Mouse (Mus musculus) stomach, embryonic 14.5 days (tissue): ENCODE results near the gene Fjx1. TPM values are rescaled to one million over a fixed set of nuclear protein-coding genes. Genes with fewer than 3 reads are reported as not detected.
A peak's percentile ranks its signal among the peaks of the same experiment; 100 is the strongest.

Experiments
- ATAC-seq: fragments of 200-750 bp; cut with Nextera tagmentation; 2 replicates; pipeline ENCODE4 v1.8.0; 2017; ENCODE audit warnings: low read depth, moderate TSS enrichment; ENCODE audit not compliant: insufficient number of reproducible peaks, insufficient read depth, low FRiP score
- H3K27ac ChIP-seq: fragments of 300-500 bp; sonication (generic); 2 replicates; pipeline ENCODE4 v1.5.1; 2014; ENCODE audit warnings: mild to moderate bottlenecking, low read length, moderate library complexity, mixed read lengths
- H3K27me3 ChIP-seq: fragments of 300-500 bp; sonication (generic); 2 replicates; pipeline ENCODE4 v1.6.1; 2014; ENCODE audit warnings: low read length, control low read depth, mixed read lengths; ENCODE audit not compliant: control insufficient read depth, insufficient read depth
- H3K36me3 ChIP-seq: fragments of 300-500 bp; sonication (generic); 2 replicates; pipeline ENCODE4 v1.6.1; 2014; ENCODE audit warnings: mild to moderate bottlenecking, control low read depth, low read length, moderate library complexity, mixed read lengths; ENCODE audit not compliant: control insufficient read depth, insufficient read depth
- H3K4me1 ChIP-seq: fragments of 300-500 bp; sonication (generic); 2 replicates; pipeline ENCODE4 v1.6.1; 2014; ENCODE audit warnings: low read length, control low read depth, mixed read lengths; ENCODE audit not compliant: control insufficient read depth, insufficient read depth
- H3K4me2 ChIP-seq: fragments of 300-500 bp; sonication (generic); replicated peaks from 2 replicates; pipeline ENCODE4 v1.6.1; 2014; ENCODE audit warnings: low read depth, low read length, control low read depth
- H3K4me3 ChIP-seq: fragments of 300-500 bp; sonication (generic); 2 replicates; pipeline ENCODE4 v1.5.1; 2014; ENCODE audit warnings: low read depth, low read length, control low read depth
- H3K9ac ChIP-seq: fragments of 300-500 bp; sonication (generic); replicated peaks from 2 replicates; pipeline ENCODE4 v1.6.1; 2014; ENCODE audit warnings: low read depth, mild to moderate bottlenecking, control low read depth, low read length, moderate library complexity, mixed read lengths
- H3K9me3 ChIP-seq: fragments of 300-500 bp; sonication (generic); 2 replicates; pipeline ENCODE4 v1.6.1; 2016; ENCODE audit warnings: low read depth, low read length, control low read depth; ENCODE audit not compliant: control insufficient read depth
- WGBS: fragments of 180-500 bp; shearing (Covaris S2); extraction: QIAGEN DNeasy Blood & Tissue Kit; methylation state at CpG from one replicate; pipeline ENCODE4 v1.1.7; 2014; 5-methylcytosine and 5-hydroxymethylcytosine counted together
- polyA plus RNA-seq: library from polyadenylated mRNA; unstranded; fragments of >200 nt; fragmentation: Nextera tagmentation; extraction: Ambion mirVana; gene quantifications from 2 replicates; pipeline ENCODE4 v1.2.1, GENCODE M21; 2014

Fjx1 gene
- polyA plus RNA-seq, 1 experiment from 2014 or later = 6.3 TPM

GRCm38 (mm10) chr2:102407363-102408184 is 44.7 kb downstream of the Fjx1 start, which contains the start of gene Trim44:
Gene Trim44, minus strand, starts transcription at chr2:102407828.
- no peaks in the 10 kb centered on the region for H3K36me3 ChIP-seq
- H3K4me2 ChIP-seq = peak within 1 kb of the TSS; percentile 33
- H3K27me3 ChIP-seq = no peaks in the 10 kb centered on the region
- 18% methylated on average over 14 of the region's 14 CpGs for WGBS
- H3K27ac ChIP-seq = no peak within 1 kb of the TSS
- no peak within 1 kb of the TSS; the same call in 1 of the 2 replicates for H3K4me3 ChIP-seq
- no peak within 1 kb of the TSS for H3K9ac ChIP-seq
- H3K9me3 ChIP-seq = no peaks in the 10 kb centered on the region
- peaks cover 20% of the 10 kb centered on the region; the same call in 1 of the 2 replicates for H3K4me1 ChIP-seq
- ATAC-seq = peak; percentile 35; the same call in 1 of the 2 replicates

- Histone ChIP-seq H3K9ac (no peak overlapping the region), H3K4me1 (peaks cover 20% of the 10 kb centered on the region; the same call in 1 of the 2 replicates), H3K36me3 (no peaks in the 10 kb centered on the region), H3K27me3 (no peaks in the 10 kb centered on the region), H3K4me2 (peak overlapping the region; percentile 33), H3K27ac (no peak overlapping the region), H3K9me3 (no peaks in the 10 kb centered on the region), H3K4me3 (no peak overlapping the region)
- 53% methylated on average over 4 of the region's 4 CpGs for WGBS
- peak; percentile 48; the same call in 1 of the 2 replicates for ATAC-seq
Observed at GRCm38 (mm10) chr2:102406324-102407304, 45.7 kb downstream of the Fjx1 start.

DNA sequence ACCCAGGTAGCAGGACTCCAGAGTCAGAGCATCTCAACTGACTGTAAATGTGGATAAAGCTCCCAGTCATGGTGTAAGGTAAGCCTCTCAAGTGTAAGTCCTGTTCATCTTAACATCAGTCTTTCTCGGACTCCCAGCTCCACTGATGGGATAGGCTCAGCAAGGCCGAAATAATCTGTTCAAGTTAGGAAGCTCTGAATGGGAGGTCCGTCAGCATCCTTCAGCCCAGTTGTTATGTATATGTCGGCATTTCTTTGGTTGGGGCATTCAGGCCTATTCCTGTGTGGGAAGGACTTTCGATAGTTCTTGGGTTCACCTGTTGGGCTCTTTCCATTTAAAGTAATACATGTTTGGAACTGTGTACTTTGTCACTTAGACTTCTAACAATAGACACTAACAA is 48.3 kb downstream of the Fjx1 start:
- no peaks in the 10 kb centered on the region for H3K9me3 ChIP-seq
- ATAC-seq = no peak
- WGBS = 86% methylated on average over 5 of the region's 5 CpGs

GRCm38 (mm10) chr2:102403306-102403705 is 49.0 kb downstream of the Fjx1 start:
- no peak for ATAC-seq
- Histone ChIP-seq H3K4me2 (no peak overlapping the region), H3K9me3 (no peaks in the 10 kb centered on the region), H3K4me1 (peaks cover 30% of the 10 kb centered on the region; the same call in 1 of the 2 replicates), H3K36me3 (no peaks in the 10 kb centered on the region), H3K9ac (no peak overlapping the region), H3K4me3 (no peak overlapping the region), H3K27ac (no peak overlapping the region), H3K27me3 (no peaks in the 10 kb centered on the region)
- WGBS = 84% methylated on average over 4 of the region's 4 CpGs

More for the DNA sequence above, 48.3 kb downstream of the Fjx1 start:
- Histone ChIP-seq H3K36me3 (no peaks in the 10 kb centered on the region), H3K9ac (no peak overlapping the region), H3K4me3 (no peak overlapping the region), H3K27me3 (no peaks in the 10 kb centered on the region), H3K27ac (no peak overlapping the region), H3K4me2 (no peak overlapping the region), H3K4me1 (peaks cover 30% of the 10 kb centered on the region; the same call in 1 of the 2 replicates)

- Histone ChIP-seq H3K9ac (peak overlapping the region; percentile 79), H3K36me3 (no peaks in the 10 kb centered on the region), H3K9me3 (no peaks in the 10 kb centered on the region), H3K27ac (peak overlapping the region; percentile 94), H3K27me3 (no peaks in the 10 kb centered on the region), H3K4me2 (peak overlapping the region; percentile 81), H3K4me3 (peak overlapping the region; percentile 69), H3K4me1 (peaks cover 11% of the 10 kb centered on the region; the same call in 1 of the 2 replicates)
- ATAC-seq = no peak
- WGBS = 14% methylated on average over 6 of the region's 6 CpGs
Observed at GRCm38 (mm10) chr2:102401352-102401692, 51.0 kb downstream of the Fjx1 start.

GRCm38 (mm10) chr2:102400605-102401351 is 51.5 kb downstream of the Fjx1 start:
- WGBS = under 1% methylated on average over 87 of the region's 94 CpGs

GRCm38 (mm10) chr2:102399864-102400604 is 52.3 kb downstream of the Fjx1 start:
- Histone ChIP-seq H3K27me3 (no peaks in the 10 kb centered on the region), H3K27ac (peak overlapping the region; percentile 94), H3K4me3 (peak overlapping the region; percentile 69), H3K9ac (peak overlapping the region; percentile 79), H3K4me2 (peak overlapping the region; percentile 81), H3K36me3 (no peaks in the 10 kb centered on the region), H3K9me3 (no peaks in the 10 kb centered on the region), H3K4me1 (peaks cover 10% of the 10 kb centered on the region; the same call in 1 of the 2 replicates)
- 35% methylated on average over 48 of the region's 48 CpGs for WGBS
- ATAC-seq = no peak

More at GRCm38 (mm10) chr2:102400605-102401351, 51.5 kb downstream of the Fjx1 start:
- Histone ChIP-seq H3K9me3 (no peaks in the 10 kb centered on the region), H3K9ac (peak overlapping the region; percentile 79), H3K4me2 (peak overlapping the region; percentile 81), H3K36me3 (no peaks in the 10 kb centered on the region), H3K4me3 (peak overlapping the region; percentile 69), H3K27me3 (no peaks in the 10 kb centered on the region), H3K4me1 (peaks cover 10% of the 10 kb centered on the region; the same call in 1 of the 2 replicates), H3K27ac (peak overlapping the region; percentile 94)
- peak; percentile 93 for ATAC-seq
